Mouse (Mus musculus): ENCODE results near the gene Ethe1. TPM values are rescaled to one million over a fixed set of nuclear protein-coding genes. Genes with fewer than 3 reads are reported as not detected.

Gene Ethe1
- 10 to 100 TPM; 14.4 to 14.6 TPM for total RNA-seq (2021)
- long read RNA-seq, experiment 1, partial matches to known transcripts: 20 of 22 reads
- long read RNA-seq, experiment 1, other reads (novel, unspliced or antisense): 2 of 22 reads
- long read RNA-seq, experiment 2, partial matches to known transcripts: 12 of 12 reads
- long read RNA-seq, experiment 2, other reads (novel, unspliced or antisense): 0 of 12 reads

DNA sequence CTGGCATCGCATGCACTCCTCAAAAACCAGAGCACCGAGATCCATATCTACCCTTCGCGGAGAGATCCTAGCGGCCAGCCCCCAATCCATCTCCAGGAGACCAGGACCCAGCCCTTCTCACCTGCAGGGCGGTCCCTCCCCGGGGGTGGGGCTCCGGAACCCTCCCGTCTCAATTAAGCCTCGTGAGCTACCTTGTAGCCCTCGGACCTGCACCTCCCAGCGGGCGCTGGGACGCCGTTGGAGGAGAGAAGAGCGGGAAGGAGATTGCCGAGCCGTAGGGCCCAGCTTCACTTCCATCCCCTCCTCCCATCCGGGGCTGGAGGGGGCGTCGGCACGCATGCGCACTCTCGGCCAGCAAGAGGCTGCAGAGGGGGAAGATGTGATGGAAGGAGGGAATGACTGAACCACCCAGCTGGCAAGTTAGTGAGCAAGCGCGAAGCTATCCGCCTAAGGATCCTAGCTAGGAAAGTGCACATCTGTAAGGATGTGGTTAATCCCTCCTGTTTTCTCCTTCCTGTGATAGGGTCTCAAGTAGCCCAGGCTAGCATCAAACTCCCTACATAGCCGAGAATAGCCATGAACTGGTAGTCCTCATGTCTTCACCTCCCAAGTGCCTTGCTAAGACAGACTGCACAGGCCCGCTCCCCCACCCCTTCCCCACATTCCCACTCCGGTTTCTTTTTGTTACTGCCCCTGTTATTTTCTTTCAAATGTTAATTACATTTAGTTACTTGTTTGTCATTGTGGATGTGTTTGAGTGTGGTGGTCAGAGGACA lies at the start of gene Ethe1, which contains the start of gene Zfp575:
TSS of gene Ethe1 (plus strand) at position 214 of the 776 bp plus-strand sequence.
TSS of gene Zfp575 (minus strand) at position 312 of the 776 bp plus-strand sequence.
- Histone ChIP-seq H3K4me3 (peak within 1 kb of the TSS; percentile 69), H3K27ac (peak within 1 kb of the TSS; percentile 84)
- intact Hi-C loops (cut with DNase I): no loop called here
- no peak for TF ChIP-seq CTCF (IDR thresholded peaks at IDR 0.05)
- DNase-seq (ENCODE audit: extremely low spot score in 1 of 2, low spot score in 2 of 2): peak; percentile 85 to 91

DNA sequence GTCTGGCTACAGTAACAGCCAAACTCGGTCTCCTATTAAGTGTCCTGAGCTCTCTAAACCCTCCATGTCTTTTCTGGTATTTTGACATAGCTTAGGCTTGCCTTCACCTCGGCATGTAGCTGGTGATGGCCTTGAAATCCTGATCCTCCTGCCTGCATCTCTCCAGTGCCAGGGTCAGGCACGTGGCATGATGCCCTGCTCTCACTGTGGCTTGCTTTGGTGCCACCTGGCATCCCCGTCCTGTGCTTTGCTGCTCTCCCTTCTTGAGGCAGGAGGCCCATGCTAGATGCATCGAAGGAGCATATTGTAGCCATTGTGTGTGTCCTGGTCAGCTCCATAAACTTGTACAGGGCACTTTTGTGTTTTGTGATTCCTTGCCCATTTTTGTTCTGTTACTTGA lies 49.8 kb upstream of the Ethe1 start:
- no peak for TF ChIP-seq CTCF (IDR thresholded peaks at IDR 0.05)
- Histone ChIP-seq H3K4me3 (no peak overlapping the region), H3K27ac (no peak overlapping the region)
- intact Hi-C loops (cut with DNase I): no loop called here
- no peak for DNase-seq (ENCODE audit: extremely low spot score in 1 of 2, low spot score in 2 of 2)

DNA sequence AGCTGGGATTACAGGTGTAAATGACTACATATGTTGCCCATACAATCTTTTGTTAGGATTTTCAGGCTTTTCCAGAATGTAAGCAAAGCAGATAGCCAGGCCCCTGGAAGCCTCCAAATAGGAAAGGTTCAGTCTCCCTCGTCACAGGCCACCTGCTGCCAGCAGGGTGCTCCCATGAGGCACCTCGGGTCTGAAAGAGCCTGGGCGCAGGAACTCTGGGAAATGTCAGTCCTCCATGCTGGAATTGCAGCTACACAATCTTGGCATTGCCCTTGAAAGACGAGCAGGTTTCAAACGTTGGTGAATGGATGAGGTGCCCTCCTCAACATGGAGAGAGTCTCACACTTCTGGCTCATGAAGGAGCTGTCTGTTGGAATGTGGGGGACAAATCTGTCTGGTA lies 49.2 kb upstream of the Ethe1 start:
- TF ChIP-seq CTCF (IDR thresholded peaks at IDR 0.05): peak; percentile 32
- Histone ChIP-seq H3K27ac (no peak overlapping the region), H3K4me3 (no peak overlapping the region)
- intact Hi-C loops (cut with DNase I): no loop called here
- DNase-seq (ENCODE audit: extremely low spot score in 1 of 2, low spot score in 2 of 2): no peak

DNA sequence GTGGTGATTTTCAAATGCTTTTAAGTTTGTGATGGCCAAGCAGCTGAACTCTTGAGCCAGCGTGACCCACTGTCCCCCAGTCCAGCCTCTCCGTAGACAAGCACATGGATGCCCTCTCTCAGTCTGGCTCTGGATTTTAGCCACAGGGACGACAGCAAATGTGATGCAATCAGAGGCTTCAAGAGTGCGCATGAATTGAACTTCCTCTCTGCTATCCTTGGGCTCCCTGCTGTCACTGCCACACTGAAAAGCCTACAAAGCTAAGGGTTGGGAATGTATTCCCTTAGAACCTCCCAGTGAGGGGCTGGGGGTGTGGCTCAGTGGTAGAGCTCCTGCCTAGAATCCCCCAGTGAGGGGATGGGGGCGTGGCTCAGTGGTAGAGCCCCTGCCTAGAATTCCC lies 48.6 kb upstream of the Ethe1 start:
- Histone ChIP-seq H3K27ac (no peak overlapping the region), H3K4me3 (no peak overlapping the region)
- TF ChIP-seq CTCF (IDR thresholded peaks at IDR 0.05): no peak
- intact Hi-C loops (cut with DNase I): no loop called here
- no peak for DNase-seq (ENCODE audit: extremely low spot score in 1 of 2, low spot score in 2 of 2)

DNA sequence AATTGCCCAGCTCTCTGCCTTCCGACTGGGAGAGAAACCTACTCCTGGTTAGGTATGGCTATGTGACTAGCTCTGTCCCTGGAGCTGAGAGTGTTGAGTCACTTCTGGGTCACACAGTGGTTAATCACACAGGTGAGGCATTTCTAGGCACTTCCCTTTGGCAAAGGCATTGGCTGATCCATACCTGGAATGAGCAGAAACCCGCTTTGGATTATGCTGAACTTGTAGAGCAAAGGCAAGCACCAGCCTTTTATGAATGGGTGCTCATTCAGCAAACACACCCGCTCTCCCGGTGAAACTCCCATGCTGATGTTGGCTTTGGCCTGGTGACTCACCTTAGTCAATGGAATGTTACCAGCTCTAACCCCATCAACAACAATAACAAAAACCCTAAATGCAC lies 47.7 kb upstream of the Ethe1 start:
- DNase-seq (ENCODE audit: extremely low spot score in 1 of 2, low spot score in 2 of 2): no peak
- intact Hi-C loops (cut with DNase I): loop anchor here (10.0 kb wide), 1 partner anchor 125 kb away; no protein-coding TSS in a partner anchor
- Histone ChIP-seq H3K4me3 (no peak overlapping the region), H3K27ac (no peak overlapping the region)
- no peak for TF ChIP-seq CTCF (IDR thresholded peaks at IDR 0.05)

DNA sequence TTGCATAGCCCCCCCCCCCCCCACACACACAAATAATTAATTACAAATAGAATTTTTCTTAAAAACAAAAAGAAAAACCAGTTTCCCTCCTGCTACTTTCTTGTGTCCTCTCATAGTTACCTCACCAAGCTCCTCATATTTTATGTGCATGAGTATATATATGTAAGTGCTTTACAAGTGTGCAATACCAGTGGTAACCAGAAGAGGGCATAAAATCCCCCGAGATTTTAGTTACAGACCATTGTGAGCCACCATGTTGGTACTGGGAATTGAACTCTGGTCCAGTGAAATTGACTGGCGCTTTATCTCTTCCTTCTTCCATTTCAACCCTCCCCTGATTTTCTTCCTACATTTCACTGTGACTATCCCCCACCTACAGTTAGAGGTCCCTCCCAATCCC lies 42.8 kb upstream of the Ethe1 start:
- intact Hi-C loops (cut with DNase I): loop anchor here (10.0 kb wide), 1 partner anchor 120 kb away; no protein-coding TSS in a partner anchor
- DNase-seq (ENCODE audit: extremely low spot score in 1 of 2, low spot score in 2 of 2): no peak
- Histone ChIP-seq H3K27ac (no peak overlapping the region), H3K4me3 (no peak overlapping the region)
- TF ChIP-seq CTCF (IDR thresholded peaks at IDR 0.05): peak; percentile 31

DNA sequence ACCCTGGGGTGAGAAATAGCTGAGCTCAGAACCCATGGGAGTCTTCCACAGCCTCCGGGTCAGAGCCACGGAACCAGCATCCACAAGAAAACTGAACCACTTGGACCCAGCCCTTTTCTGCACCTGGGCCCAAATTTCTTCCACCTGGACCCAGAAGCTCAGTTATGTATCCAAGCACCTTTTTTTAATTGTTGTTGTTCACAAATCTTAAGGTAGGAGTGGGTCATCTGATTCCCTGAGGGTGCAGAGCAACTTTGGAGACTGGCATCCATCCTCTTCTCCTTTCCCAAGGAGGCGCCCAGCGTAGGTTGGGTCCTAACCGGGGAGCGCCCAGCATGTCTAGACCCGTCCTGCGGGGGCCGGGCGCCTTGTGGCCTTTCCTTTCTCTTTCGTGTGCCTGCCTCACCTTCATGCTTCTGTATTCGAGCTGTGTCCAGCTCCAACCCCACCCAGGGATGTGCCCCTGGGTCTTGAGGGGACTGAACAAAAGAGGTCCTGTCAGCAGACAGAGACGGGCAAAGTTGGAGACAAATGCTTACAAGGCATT lies 41.2 kb upstream of the Ethe1 start, which contains the start of the genes Pinlyp and Xrcc1:
TSS of gene Pinlyp (minus strand) at position 51 of the 547 bp plus-strand sequence.
TSS of gene Xrcc1 (plus strand) at position 222 of the 547 bp plus-strand sequence.
- intact Hi-C loops (cut with DNase I): loop anchor here (10.0 kb wide), 1 partner anchor 119 kb away; no protein-coding TSS in a partner anchor
- Histone ChIP-seq H3K4me3 (peak within 1 kb of the TSS; percentile 66), H3K27ac (peak within 1 kb of the TSS; percentile 84)
- DNase-seq (ENCODE audit: extremely low spot score in 1 of 2, low spot score in 2 of 2): no peak
- no peak for TF ChIP-seq CTCF (IDR thresholded peaks at IDR 0.05)

DNA sequence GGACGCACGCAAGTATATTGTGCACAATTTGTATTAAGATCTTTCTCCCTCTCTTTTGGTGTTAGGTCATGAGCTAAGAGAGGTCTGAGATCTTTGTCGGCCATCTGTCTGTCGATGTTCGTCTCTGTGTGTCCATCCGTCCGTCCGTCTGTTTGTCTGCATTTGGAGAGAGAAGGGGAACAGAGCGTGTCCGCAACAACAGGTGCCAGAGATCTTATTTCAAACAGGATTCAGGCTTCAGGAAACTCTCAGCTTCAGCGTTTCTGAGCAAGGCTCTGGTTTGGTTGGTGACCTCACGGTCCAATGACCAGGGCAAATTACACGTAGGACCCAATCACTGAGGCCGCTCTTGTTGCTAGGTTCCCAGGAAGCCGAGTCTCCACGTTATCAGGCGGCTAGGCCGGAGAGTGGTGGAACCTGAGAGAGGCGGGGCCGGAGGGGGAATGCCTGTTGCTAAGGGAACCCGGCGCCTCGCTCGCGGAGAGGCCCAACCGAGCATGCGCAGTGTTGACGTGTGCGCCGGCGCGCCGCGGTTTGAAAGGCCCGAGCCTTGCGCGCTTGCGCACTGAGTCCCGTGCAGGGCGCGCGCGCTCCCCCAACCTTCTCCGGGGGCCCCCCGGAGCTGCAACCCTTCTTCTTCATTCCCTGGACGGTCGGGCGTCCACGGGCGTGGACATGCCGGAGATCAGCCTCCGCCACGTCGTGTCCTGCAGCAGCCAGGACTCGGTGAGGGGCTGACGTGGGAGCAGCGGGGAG lies 40.5 kb upstream of the Ethe1 start:
- Histone ChIP-seq H3K4me3 (peak overlapping the region; percentile 66), H3K27ac (peak overlapping the region; percentile 84)
- intact Hi-C loops (cut with DNase I): loop anchor here (1.0 to 10.0 kb wide), 2 partner anchors 17 to 118 kb away; partner anchors contain the start of gene Irgq
- DNase-seq (ENCODE audit: extremely low spot score in 1 of 2, low spot score in 2 of 2): peak; percentile 98 to 99
- TF ChIP-seq CTCF (IDR thresholded peaks at IDR 0.05): no peak

DNA sequence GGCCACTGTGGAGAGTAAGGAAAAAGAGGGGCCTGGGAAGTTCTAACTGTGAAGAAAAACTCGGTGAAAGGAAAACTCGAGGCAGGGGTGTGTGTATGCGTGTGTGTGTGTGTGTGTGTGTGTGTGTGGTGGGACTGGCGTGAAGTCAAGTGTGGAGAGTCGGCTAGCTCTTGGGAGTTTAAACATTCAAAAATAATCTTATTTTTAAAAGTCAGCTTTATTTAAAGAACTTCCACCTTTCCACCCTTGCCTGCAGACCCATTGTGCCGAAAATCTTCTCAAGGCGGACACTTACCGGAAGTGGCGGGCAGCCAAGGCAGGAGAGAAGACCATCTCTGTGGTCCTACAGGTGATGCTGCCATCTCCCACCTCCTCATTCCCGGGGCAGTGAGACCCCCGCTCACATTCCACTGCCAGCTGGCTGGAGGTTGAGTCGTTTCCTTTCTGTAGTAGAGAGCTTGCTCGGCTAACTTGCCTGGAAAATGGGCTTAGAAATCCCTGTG lies 39.8 kb upstream of the Ethe1 start:
- no peak overlapping the region for H3K27ac ChIP-seq
- intact Hi-C loops (cut with DNase I): loop anchor here (1.0 to 10.0 kb wide), 2 partner anchors 17 to 117 kb away; partner anchors contain the start of gene Irgq

DNA sequence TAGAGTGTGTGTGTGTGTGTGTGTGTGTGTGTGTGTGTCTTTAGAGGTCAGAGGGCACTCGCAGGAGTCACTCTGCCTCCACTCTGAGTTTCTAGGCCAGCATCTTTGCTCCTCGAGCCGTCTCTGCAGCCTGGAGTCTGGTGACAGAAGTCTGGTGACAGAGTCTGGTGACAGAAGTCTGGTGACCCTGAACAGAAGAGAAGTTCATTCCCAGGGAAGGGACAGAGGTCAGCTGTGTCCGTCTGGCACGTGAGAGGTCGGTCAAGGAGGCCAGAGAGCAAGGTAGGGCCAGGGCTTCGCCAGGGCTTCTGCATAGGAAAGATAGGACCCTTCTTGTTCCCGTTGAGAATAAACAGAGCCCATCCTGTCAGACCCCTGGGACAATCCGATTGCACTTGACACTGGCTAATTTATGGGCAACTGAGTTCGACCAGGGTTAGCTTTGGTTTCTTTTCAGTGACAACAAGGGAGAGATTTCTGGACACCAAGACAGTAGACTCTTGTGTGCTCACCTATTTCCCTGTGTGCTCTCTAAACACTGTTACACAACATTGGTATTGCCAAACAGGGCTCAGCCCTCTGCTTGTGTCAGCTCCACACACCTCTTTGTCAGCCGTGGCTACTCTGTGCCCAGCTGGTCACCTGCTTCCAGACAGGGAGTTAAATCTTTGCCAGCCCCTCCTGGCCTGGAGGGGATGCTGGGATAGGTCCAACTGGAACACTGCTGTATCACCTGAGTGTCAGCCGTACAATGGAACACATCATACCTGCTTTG lies 35.2 kb upstream of the Ethe1 start:
- intact Hi-C loops (cut with DNase I): no loop called here
- Histone ChIP-seq H3K27ac (no peak overlapping the region), H3K4me3 (no peak overlapping the region)
- DNase-seq (ENCODE audit: extremely low spot score in 1 of 2, low spot score in 2 of 2): no peak
- no peak for TF ChIP-seq CTCF (IDR thresholded peaks at IDR 0.05)

More for the DNA sequence above, 39.8 kb upstream of the Ethe1 start:
- H3K4me3 ChIP-seq: peak overlapping the region; percentile 66
- no peak for DNase-seq (ENCODE audit: extremely low spot score in 1 of 2, low spot score in 2 of 2)
- no peak for TF ChIP-seq CTCF (IDR thresholded peaks at IDR 0.05)

Measured in left cerebral cortex, adult 2 months (tissue).